Mouse (Mus musculus) E14TG2a.4 (cell line): Measurements from ENCODE around the gene Ccdc38.

Experiments
- H3K27me3 ChIP-seq: 2 replicates; pipeline ENCODE4 v1.6.1; 2014; ENCODE audit warnings: low read length, control low read depth; ENCODE audit not compliant: insufficient read depth
- H3K36me3 ChIP-seq: 2 replicates; pipeline ENCODE4 v1.6.1; 2014; ENCODE audit warnings: low read length, control low read depth; ENCODE audit not compliant: insufficient read depth
- H3K4me1 ChIP-seq: replicated peaks from 2 replicates; pipeline ENCODE4 v1.6.1; 2014; ENCODE audit warnings: low read depth, low read length, control low read depth
- H3K4me3 ChIP-seq: replicated peaks from 2 replicates; pipeline ENCODE4 v1.5.1; 2014; ENCODE audit warnings: mild to moderate bottlenecking, low read length
- H3K9me3 ChIP-seq: 2 replicates; pipeline ENCODE4 v1.6.1; 2014; ENCODE audit warnings: low read length, control low read depth
- CTCF ChIP-seq: conservative IDR thresholded peaks from 2 replicates; pipeline ENCODE4 v1.5.1; 2014; ENCODE audit warnings: low read length
- NANOG ChIP-seq: IDR thresholded peaks from 2 replicates; pipeline ENCODE4 v1.6.1; 2014; ENCODE audit warnings: borderline replicate concordance, low read length, mixed read lengths
- POU5F1 ChIP-seq: IDR thresholded peaks from 2 replicates; pipeline ENCODE4 v1.6.1; 2014; ENCODE audit warnings: low read length, borderline replicate concordance

The Ccdc38 gene

GRCm38 (mm10) chr10:93518186-93518585 lies 22.2 kb upstream of the Ccdc38 start:
- Histone ChIP-seq H3K4me3 (no peak overlapping the region), H3K36me3 (no peaks in the 10 kb centered on the region), H3K9me3 (no peaks in the 10 kb centered on the region), H3K27me3 (no peaks in the 10 kb centered on the region), H3K4me1 (no peaks in the 10 kb centered on the region; the same call in 1 of the 2 replicates)
- TF ChIP-seq CTCF (no peak), POU5F1 (no peak), NANOG (no peak)

- no peaks in the 10 kb centered on the region for H3K27me3 ChIP-seq
- no peaks in the 10 kb centered on the region for H3K9me3 ChIP-seq
- no peaks in the 10 kb centered on the region; the same call in 1 of the 2 replicates for H3K4me1 ChIP-seq
- no peak for TF ChIP-seq POU5F1
- no peak for TF ChIP-seq CTCF
- no peak for TF ChIP-seq NANOG
- no peaks in the 10 kb centered on the region for H3K36me3 ChIP-seq
- H3K4me3 ChIP-seq, result no peak overlapping the region
Measured at GRCm38 (mm10) chr10:93518620-93519019, 21.8 kb upstream of the Ccdc38 start.

- TF ChIP-seq CTCF (no peak), NANOG (no peak), POU5F1 (no peak)
- Histone ChIP-seq H3K27me3 (no peaks in the 10 kb centered on the region), H3K36me3 (no peaks in the 10 kb centered on the region), H3K9me3 (no peaks in the 10 kb centered on the region), H3K4me3 (no peak overlapping the region), H3K4me1 (no peaks in the 10 kb centered on the region; the same call in 1 of the 2 replicates)
Measured at GRCm38 (mm10) chr10:93519159-93519558, 21.3 kb upstream of the Ccdc38 start.

- no peak for TF ChIP-seq POU5F1
- TF ChIP-seq NANOG, result no peak
- no peak for TF ChIP-seq CTCF
- H3K36me3 ChIP-seq, result no peaks in the 10 kb centered on the region
- no peaks in the 10 kb centered on the region for H3K9me3 ChIP-seq
- no peak overlapping the region for H3K4me3 ChIP-seq
- H3K27me3 ChIP-seq, result no peaks in the 10 kb centered on the region
- no peaks in the 10 kb centered on the region for H3K4me1 ChIP-seq
Measured at GRCm38 (mm10) chr10:93519756-93520155, 20.7 kb upstream of the Ccdc38 start.

GRCm38 (mm10) chr10:93520994-93521393 lies 19.4 kb upstream of the Ccdc38 start:
- H3K27me3 ChIP-seq, result no peaks in the 10 kb centered on the region
- H3K9me3 ChIP-seq, result no peaks in the 10 kb centered on the region

GRCm38 (mm10) chr10:93525329-93525728 lies 15.1 kb upstream of the Ccdc38 start:
- H3K27me3 ChIP-seq, result no peaks in the 10 kb centered on the region
- H3K36me3 ChIP-seq, result no peaks in the 10 kb centered on the region
- H3K9me3 ChIP-seq, result no peaks in the 10 kb centered on the region
- TF ChIP-seq CTCF (no peak), POU5F1 (no peak), NANOG (no peak)
- H3K4me1 ChIP-seq, result no peaks in the 10 kb centered on the region
- H3K4me3 ChIP-seq, result no peak overlapping the region

More at GRCm38 (mm10) chr10:93520994-93521393, 19.4 kb upstream of the Ccdc38 start:
- Histone ChIP-seq H3K36me3 (no peaks in the 10 kb centered on the region), H3K4me1 (no peaks in the 10 kb centered on the region), H3K4me3 (no peak overlapping the region)
- TF ChIP-seq POU5F1 (no peak), NANOG (no peak), CTCF (no peak)

- Histone ChIP-seq H3K36me3 (no peaks in the 10 kb centered on the region), H3K27me3 (peaks cover 42% of the 10 kb centered on the region), H3K4me3 (no peak overlapping the region), H3K4me1 (peaks cover 32% of the 10 kb centered on the region), H3K9me3 (no peaks in the 10 kb centered on the region)
- TF ChIP-seq NANOG, result no peak
- TF ChIP-seq POU5F1, result no peak
- no peak for TF ChIP-seq CTCF
Measured at GRCm38 (mm10) chr10:93538287-93538686, 2.1 kb upstream of the Ccdc38 start.

GRCm38 (mm10) chr10:93538818-93539217 lies 1.6 kb upstream of the Ccdc38 start:
- peaks cover 42% of the 10 kb centered on the region for H3K27me3 ChIP-seq
- H3K4me3 ChIP-seq, result no peak overlapping the region
- H3K9me3 ChIP-seq, result no peaks in the 10 kb centered on the region
- TF ChIP-seq POU5F1, result no peak
- TF ChIP-seq NANOG, result no peak
- TF ChIP-seq CTCF, result no peak
- H3K4me1 ChIP-seq, result peaks cover 37% of the 10 kb centered on the region
- H3K36me3 ChIP-seq, result no peaks in the 10 kb centered on the region
